Mouse (Mus musculus) CH12.LX (cell line): ENCODE measurements at regions not wholly inside any gene's neighbourhood (a gene's known extent, or its start where the extent isn't known, plus 50 kb on each side); places are given as distances from the start of the nearest gene placed in this dataset.

ENCODE experiments used
- DNase-seq: peaks from one replicate; pipeline ENCODE4 v3.0.0-alpha.2; 2013; ENCODE audit errors: extremely low read depth
- H3K27ac ChIP-seq: 2 replicates; pipeline ENCODE4 v1.5.1; 2012; ENCODE audit warnings: low read depth, mild to moderate bottlenecking, control low read depth, moderate library complexity; ENCODE audit not compliant: insufficient read depth
- H3K27me3 ChIP-seq: replicated peaks from 2 replicates; pipeline ENCODE3; 2012; ENCODE audit warnings: inconsistent platforms
- H3K36me3 ChIP-seq, 2 experiments: replicated peaks in 1 of 2; 2 replicates each; pipeline versions ENCODE3 to v1.6.1; 2012; ENCODE audit warnings: inconsistent platforms in 1 of 2, low read length in 1 of 2, mild to moderate bottlenecking in 1 of 2, mixed read lengths in 1 of 2, moderate library complexity in 1 of 2; ENCODE audit not compliant: control insufficient read depth in 1 of 2, insufficient read depth in 1 of 2
- H3K4me1 ChIP-seq, 2 experiments: 2 replicates each; pipeline ENCODE4 v1.6.1; 2012; ENCODE audit warnings: inconsistent platforms in 1 of 2, moderate library complexity in 1 of 2; ENCODE audit not compliant: insufficient read depth in 2 of 2, control insufficient read depth in 1 of 2
- H3K4me2 ChIP-seq: 2 replicates; pipeline ENCODE4 v1.6.1; 2012; ENCODE audit warnings: low read depth, mild to moderate bottlenecking, control low read depth; ENCODE audit not compliant: poor library complexity, insufficient read depth, severe bottlenecking
- H3K4me3 ChIP-seq, 3 experiments: fragments of 150-350 bp in 1 of 3; sonication (generic) in 1 of 3; replicated peaks in 1 of 3; 2 replicates each; pipeline versions ENCODE3 to v1.5.1; 2011 to 2012; ENCODE audit warnings: low read depth in 2 of 3, low read length in 2 of 3, mild to moderate bottlenecking in 2 of 3, moderate library complexity in 2 of 3, control low read depth in 1 of 3, improper control_type of control experiment in 1 of 3, inconsistent platforms in 1 of 3, mixed read lengths in 1 of 3; ENCODE audit not compliant: poor library complexity in 1 of 3
- H3K79me2 ChIP-seq: replicated peaks from 2 replicates; pipeline ENCODE4 v1.6.1; 2012; ENCODE audit warnings: mild to moderate bottlenecking, moderate library complexity; ENCODE audit not compliant: control insufficient read depth, poor library complexity, insufficient read depth, severe bottlenecking; ENCODE audit errors: extremely low read depth
- H3K9ac ChIP-seq: 2 replicates; pipeline ENCODE4 v1.6.1; 2012; ENCODE audit warnings: low read depth, mild to moderate bottlenecking, control low read depth, moderate library complexity; ENCODE audit not compliant: insufficient read depth
- H3K9me3 ChIP-seq: replicated peaks from 2 replicates; pipeline ENCODE3; 2012; ENCODE audit warnings: low read length, inconsistent platforms, mixed read lengths
- BHLHE40 ChIP-seq: IDR thresholded peaks from 2 replicates; pipeline ENCODE4 v1.6.1; 2011; ENCODE audit warnings: mild to moderate bottlenecking, low read depth, low read length, improper control_type of control experiment
- CHD1 ChIP-seq: IDR thresholded peaks from 2 replicates; pipeline ENCODE4 v1.6.1; 2012; ENCODE audit warnings: low read depth, low read length, improper control_type of control experiment, inconsistent platforms
- CHD2 ChIP-seq: IDR thresholded peaks from 2 replicates; pipeline ENCODE4 v1.6.1; 2011; ENCODE audit warnings: low read length, improper control_type of control experiment
- CTCF ChIP-seq, 2 experiments: IDR thresholded peaks in 1 of 2; conservative IDR thresholded peaks in 1 of 2; 2 replicates each; pipeline ENCODE4 v1.5.1; 2011 to 2012; ENCODE audit warnings: low read depth in 2 of 2, low read length in 2 of 2, improper control_type of control experiment in 1 of 2, inconsistent platforms in 1 of 2, mild to moderate bottlenecking in 1 of 2, moderate library complexity in 1 of 2
- E2F4 ChIP-seq: IDR thresholded peaks from 2 replicates; pipeline ENCODE4 v1.6.1; 2011; ENCODE audit warnings: low read depth, low read length, improper control_type of control experiment; ENCODE audit not compliant: insufficient replicate concordance
- GABPA ChIP-seq: IDR thresholded peaks from 2 replicates; pipeline ENCODE4 v1.6.1; 2012; ENCODE audit warnings: low read depth, low read length, improper control_type of control experiment, inconsistent platforms; ENCODE audit not compliant: insufficient replicate concordance
- HCFC1 ChIP-seq: IDR thresholded peaks from 2 replicates; pipeline ENCODE4 v1.6.1; 2012; ENCODE audit warnings: low read depth, mild to moderate bottlenecking, inconsistent platforms, low read length, improper control_type of control experiment
- IRF4 ChIP-seq: IDR thresholded peaks from 2 replicates; pipeline ENCODE4 v1.6.1; 2014; ENCODE audit warnings: low read depth, mild to moderate bottlenecking, inconsistent platforms, low read length, improper control_type of control experiment
- JUN ChIP-seq: IDR thresholded peaks from 2 replicates; pipeline ENCODE4 v1.6.1; 2011; ENCODE audit warnings: low read depth, mild to moderate bottlenecking, low read length, improper control_type of control experiment, moderate library complexity; ENCODE audit not compliant: insufficient read depth
- MAX ChIP-seq: IDR thresholded peaks from 2 replicates; pipeline ENCODE4 v1.6.1; 2011; ENCODE audit warnings: low read length, improper control_type of control experiment
- MEF2A ChIP-seq: IDR thresholded peaks from 2 replicates; pipeline ENCODE4 v1.6.1; 2014; ENCODE audit warnings: low read depth, mild to moderate bottlenecking, inconsistent platforms, low read length, improper control_type of control experiment, borderline replicate concordance
- MXI1 ChIP-seq: IDR thresholded peaks from 2 replicates; pipeline ENCODE4 v1.6.1; 2011; ENCODE audit warnings: mild to moderate bottlenecking, low read depth, low read length, improper control_type of control experiment
- NELFE ChIP-seq: IDR thresholded peaks from 2 replicates; pipeline ENCODE4 v1.6.1; 2011; ENCODE audit warnings: low read depth, low read length, improper control_type of control experiment
- NRF1 ChIP-seq: IDR thresholded peaks from 2 replicates; pipeline ENCODE4 v1.6.1; 2014; ENCODE audit warnings: low read depth, mild to moderate bottlenecking, inconsistent platforms, low read length, improper control_type of control experiment, moderate library complexity
- PAX5 ChIP-seq: IDR thresholded peaks from 2 replicates; pipeline ENCODE4 v1.6.1; 2012; ENCODE audit warnings: low read length, inconsistent platforms, mixed read lengths
- POLR2A ChIP-seq: IDR thresholded peaks from 2 replicates; pipeline ENCODE4 v1.6.1; 2011; ENCODE audit warnings: low read depth, mild to moderate bottlenecking, improper control_type of control experiment, low read length
- RCOR1 ChIP-seq: conservative IDR thresholded peaks from 2 replicates; pipeline ENCODE4 v1.6.1; 2012; ENCODE audit warnings: low read depth, mild to moderate bottlenecking, inconsistent platforms, low read length, improper control_type of control experiment
- SIN3A ChIP-seq: IDR thresholded peaks from 2 replicates; pipeline ENCODE4 v1.6.1; 2012; ENCODE audit warnings: low read length, improper control_type of control experiment, inconsistent platforms
- SMC3 ChIP-seq: IDR thresholded peaks from 2 replicates; pipeline ENCODE4 v1.6.1; 2011; ENCODE audit warnings: low read depth, low read length, improper control_type of control experiment
- TBP ChIP-seq: conservative IDR thresholded peaks from 2 replicates; pipeline ENCODE4 v1.6.1; 2011; ENCODE audit warnings: low read depth, low read length, improper control_type of control experiment
- TCF12 ChIP-seq: IDR thresholded peaks from 2 replicates; pipeline ENCODE4 v1.6.1; 2014; ENCODE audit warnings: low read depth, mild to moderate bottlenecking, inconsistent platforms, low read length, improper control_type of control experiment
- USF2 ChIP-seq: conservative IDR thresholded peaks from 2 replicates; pipeline ENCODE4 v1.6.1; 2011; ENCODE audit warnings: low read depth, low read length, improper control_type of control experiment
- ZC3H11A ChIP-seq: IDR thresholded peaks from 2 replicates; pipeline ENCODE4 v1.6.1; 2012; ENCODE audit warnings: low read depth, mild to moderate bottlenecking, inconsistent platforms, low read length, improper control_type of control experiment
- ZKSCAN1 ChIP-seq: IDR thresholded peaks from 2 replicates; pipeline ENCODE4 v1.6.1; 2012; ENCODE audit warnings: low read depth, inconsistent platforms, low read length, improper control_type of control experiment, borderline replicate concordance
- dilution Hi-C: fragments of 300-500 bp; cut with MboI; formaldehyde crosslinking; loops from 2 replicates; pipeline ENCODE4 v1.14.3; 2020; ENCODE audit warnings: low sequenced_read_pairs; ENCODE audit not compliant: extremely low pct_unique_long_range_greater_than_20kb, extremely low pct_ligation_motif_present
- in situ Hi-C: fragments of 300-500 bp; cut with MboI; formaldehyde crosslinking; loops from 3 replicates; pipeline ENCODE4 v1.14.3; 2019; ENCODE audit warnings: low sequenced_read_pairs, low pct_ligation_motif_present, low pct_unique_long_range_greater_than_20kb, mixed read lengths

DNA sequence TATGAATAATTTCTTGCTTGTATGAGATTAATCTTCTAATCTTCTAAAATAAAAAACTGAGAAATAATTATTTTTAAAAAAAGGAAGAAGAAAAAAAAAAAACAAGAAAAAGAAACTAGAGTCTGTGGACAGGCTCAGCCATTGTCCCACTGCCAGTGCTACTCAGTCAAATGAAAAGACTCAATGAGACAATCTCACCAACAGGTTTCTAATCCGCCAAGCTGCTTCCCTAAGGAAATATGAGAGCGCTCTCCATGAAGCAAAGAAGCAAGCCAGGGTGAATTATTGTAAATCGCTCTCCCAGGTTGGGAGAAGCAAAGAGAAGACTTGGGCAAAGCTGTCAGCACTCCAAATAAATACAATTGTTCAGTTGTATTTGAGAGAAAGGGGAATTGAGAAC is 396.3 kb downstream of the Galc start:
- Histone ChIP-seq H3K27ac (no peak overlapping the region), H3K4me2 (no peak overlapping the region), H3K27me3 (no peaks in the 10 kb centered on the region), H3K4me1 (no peaks in the 10 kb centered on the region), H3K9ac (no peak overlapping the region), H3K36me3 (no peaks in the 10 kb centered on the region), H3K4me3 (no peak overlapping the region), H3K9me3 (peaks cover 2% of the 10 kb centered on the region), H3K79me2 (no peaks in the 10 kb centered on the region)
- dilution Hi-C loops, result no loop called here
- no peak for DNase-seq
- no peak for TF ChIP-seq ZKSCAN1
- no peak for TF ChIP-seq SIN3A
- TF ChIP-seq MAX, result no peak
- no peak for TF ChIP-seq E2F4
- TF ChIP-seq GABPA, result no peak
- TF ChIP-seq NRF1, result no peak
- no peak for TF ChIP-seq TBP
- TF ChIP-seq TCF12, result no peak
- no peak for TF ChIP-seq CHD2
- TF ChIP-seq BHLHE40, result no peak
- no peak for TF ChIP-seq JUN
- no peak for TF ChIP-seq MXI1
- TF ChIP-seq SMC3, result no peak
- TF ChIP-seq CTCF (conservative IDR thresholded peaks at IDR 0.05 in 1 of 2, IDR thresholded peaks at IDR 0.05 in 1 of 2; ENCODE audit: low read depth in 2 of 2, low read length in 2 of 2), result no peak
- TF ChIP-seq PAX5, result no peak
- in situ Hi-C loops, result no loop called here

DNA sequence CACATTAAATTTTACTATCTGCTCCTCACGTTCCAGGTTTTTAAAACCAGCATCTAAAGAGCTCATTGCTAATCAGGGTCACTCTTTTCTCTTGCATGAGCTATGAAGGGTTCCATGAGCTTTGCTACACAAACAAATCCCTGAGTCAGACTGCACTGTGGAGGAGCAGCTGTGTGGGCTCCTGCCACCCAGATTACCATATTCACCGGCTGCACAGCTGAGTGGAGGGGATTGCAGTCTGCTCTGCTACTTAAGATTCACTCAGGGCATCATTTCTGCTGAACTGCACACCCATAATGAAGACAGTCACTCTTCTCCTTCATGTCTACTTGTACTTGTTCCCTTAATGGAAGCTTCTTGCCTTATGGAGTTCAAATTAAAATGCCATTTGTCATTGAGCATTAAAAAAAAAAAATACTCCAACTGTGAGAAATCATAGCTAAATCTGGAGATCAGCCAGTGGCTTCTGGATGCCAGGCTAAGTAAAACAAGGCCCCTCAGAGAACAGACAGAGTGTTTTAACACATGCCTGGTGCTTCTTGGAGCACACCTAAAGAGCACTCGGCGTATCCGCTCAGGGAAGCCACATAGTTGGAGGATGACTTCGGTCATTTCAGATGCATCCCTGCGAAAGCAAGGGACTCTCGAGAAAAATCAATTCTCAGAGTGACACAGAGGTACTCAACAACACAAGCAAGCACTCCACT is 422.9 kb downstream of the Galc start:
- dilution Hi-C loops, result no loop called here
- Histone ChIP-seq H3K4me1 (no peaks in the 10 kb centered on the region), H3K4me3 (no peak overlapping the region), H3K4me2 (no peak overlapping the region), H3K79me2 (no peaks in the 10 kb centered on the region), H3K27me3 (no peaks in the 10 kb centered on the region), H3K9ac (no peak overlapping the region), H3K36me3 (no peaks in the 10 kb centered on the region), H3K27ac (no peak overlapping the region)
- in situ Hi-C loops, result no loop called here
- DNase-seq, result no peak
- no peak for TF ChIP-seq SIN3A
- no peak for TF ChIP-seq MXI1
- no peak for TF ChIP-seq GABPA
- no peak for TF ChIP-seq MAX
- no peak for TF ChIP-seq CHD1
- TF ChIP-seq RCOR1, result no peak
- TF ChIP-seq USF2, result no peak
- TF ChIP-seq HCFC1, result no peak
- TF ChIP-seq POLR2A, result no peak
- TF ChIP-seq E2F4, result no peak
- TF ChIP-seq NELFE, result no peak
- no peak for TF ChIP-seq MEF2A
- TF ChIP-seq BHLHE40, result no peak
- TF ChIP-seq ZC3H11A, result no peak
- TF ChIP-seq TBP, result no peak
- TF ChIP-seq IRF4, result no peak
- TF ChIP-seq, all 38 proteins: peak for 0
- H3K9me3 ChIP-seq, result peaks cover 9% of the 10 kb centered on the region
